14 mouse cellular contexts compared by ENCODE assay signal in genomic region chr7:122930494-122930893, GRCm38 (mm10). TPM values are rescaled to one million over a fixed set of nuclear protein-coding genes. Genes with fewer than 3 reads are reported as not detected.
A peak's percentile ranks its signal among the peaks of the same experiment; 100 is the strongest.
DNase-seq lines count a peak whose midpoint lies in the region; ATAC-seq and TF ChIP-seq lines count a peak whose summit lies in the region.
"Had no signal": no experiment of that assay in that cellular context is flagged by ENCODE, and none has a peak within 500 bp of the region (broad histone marks: within the 10 kb centered on the region; RNA-seq: fewer than 3 reads in every experiment).

No protein-coding gene starts in this region.

- no peak for TF ChIP-seq POLR2A in lung, adult 2 months (IDR thresholded peaks at IDR 0.05; ENCODE audit: borderline replicate concordance, extremely low read depth, low read depth, low read length)

- ATAC-seq in lung, embryonic 14.5 days (ENCODE audit: insufficient read depth): no peak

- 19% methylated on average over 3 of the region's 3 CpGs for WGBS in lung, embryonic 14.5 days
- WGBS in lung, adult 2 months: 15% methylated on average over 3 of the region's 3 CpGs

- no peak for TF ChIP-seq CTCF in lung, embryonic 14.5 days (IDR thresholded peaks at IDR 0.05; ENCODE audit: low read depth)
- no peak for TF ChIP-seq CTCF in lung, adult 2 months (IDR thresholded peaks at IDR 0.05; ENCODE audit: insufficient read depth, low read length)

- H3K4me3 ChIP-seq in lung, embryonic 14.5 days (ENCODE audit: low read depth, low read length): no peak overlapping the region
- H3K4me3 ChIP-seq in lung, adult 2 months (replicated peaks; ENCODE audit: extremely low read depth, low read depth, low read length): no peak overlapping the region
- H3K4me3 ChIP-seq: erythroblast, embryonic 14.5 days; limb, embryonic 10.5 days; megakaryocyte, embryonic 14.5 days had no signal

- no peaks in the 10 kb centered on the region for H3K36me3 ChIP-seq in lung, embryonic 14.5 days (ENCODE audit: insufficient read depth)
- H3K36me3 ChIP-seq: limb, embryonic 10.5 days had no signal

- no peaks in the 10 kb centered on the region for H3K27me3 ChIP-seq in lung, embryonic 14.5 days (ENCODE audit: insufficient read depth, low read length)

- H3K9me3 ChIP-seq in lung, embryonic 14.5 days (ENCODE audit: low read depth, low read length): no peaks in the 10 kb centered on the region
- H3K9me3 ChIP-seq: limb, embryonic 10.5 days had no signal

- intact Hi-C loops in heart, postnatal 36 days (cut with DNase I): no loop called here

- no peak overlapping the region for H3K9ac ChIP-seq in lung, embryonic 14.5 days
- H3K9ac ChIP-seq: liver, embryonic 14.5 days had no signal

- H3K27ac ChIP-seq in lung, embryonic 14.5 days (ENCODE audit: low read depth): no peak overlapping the region
- H3K27ac ChIP-seq: kidney, postnatal 0 days; limb, embryonic 10.5 days; liver, embryonic 14.5 days had no signal

- no peak overlapping the region for H3K4me2 ChIP-seq in lung, embryonic 14.5 days

- no peaks in the 10 kb centered on the region for H3K4me1 ChIP-seq in lung, embryonic 14.5 days (ENCODE audit: insufficient read depth)
- H3K4me1 ChIP-seq in lung, adult 2 months (ENCODE audit: control insufficient read depth, insufficient read depth, low read length): no peaks in the 10 kb centered on the region; the same call in 1 of the 2 replicates
- H3K4me1 ChIP-seq: limb, embryonic 10.5 days had no signal

- peak; percentile 21 for DNase-seq in gastrocnemius, adult 18-20 months (ENCODE audit: low spot score)
- no peak for DNase-seq in gastrocnemius, adult 8-10 months (ENCODE audit: low spot score in 2 of 2)
- DNase-seq in lung, embryonic 14.5 days: peak; percentile 42
- DNase-seq in lung, adult 2 months: no peak
- peak; percentile 62 for DNase-seq in brain, adult 2 months (ENCODE audit: low read depth, low spot score)
- peak; percentile 14 to 15 for DNase-seq in heart, postnatal 36 days
- DNase-seq in spleen, postnatal 14 days (ENCODE audit: low spot score in 2 of 2): no peak
- DNase-seq in thymus, postnatal 25 days: no peak
- DNase-seq: cerebellum, adult 2 months had no signal

RNA-seq across cellular contexts. Expression of gene Rbbp6, which starts 35.0 kb away (rescaled TPM):
- total RNA-seq in gastrocnemius, adult 18-20 months (2021): 10 to 100 TPM; 23.4 to 24.5 TPM
- total RNA-seq in gastrocnemius, adult 8-10 months (2022): 10 to 100 TPM; 19.9 to 30.5 (median 22.2) TPM
- polyA plus RNA-seq in lung, embryonic 14.5 days (2014; fragmentation: Nextera tagmentation; extraction: Ambion mirVana): 33.2 and 34.0 TPM in 2 replicates
- polyA plus RNA-seq in lung, adult 2 months (2012; rRNA removed): 6.8 and 12.0 TPM in 2 replicates
- total RNA-seq in heart, postnatal 36 days (2021): 10 to 100 TPM; 22.1 to 33.0 TPM

Comparison
In these comparisons a context has a peak if more than half of its experiments do, and no peak if none do; other contexts are left out.
1. DNase-seq: peak in gastrocnemius, adult 18-20 months (single experiment), lung, embryonic 14.5 days (single experiment), brain, adult 2 months (single experiment) and heart, postnatal 36 days (2 of 2); none in gastrocnemius, adult 8-10 months (0 of 2), lung, adult 2 months (single experiment), spleen, postnatal 14 days (0 of 2) and thymus, postnatal 25 days (single experiment).